9 mouse cellular contexts compared by ENCODE assay signal in genomic region chr11:114047887-114048331, GRCm38 (mm10). TPM values are rescaled to one million over a fixed set of nuclear protein-coding genes. Genes with fewer than 3 reads are reported as not detected.
DNase-seq lines count a peak whose midpoint lies in the region; ATAC-seq lines count a peak whose summit lies in the region.
"Had no signal": no experiment of that assay in that cellular context is flagged by ENCODE, and none has a peak within 500 bp of the region (broad histone marks: within the 10 kb centered on the region; RNA-seq: fewer than 3 reads in every experiment).

No protein-coding gene starts in this region.

- H3K27ac ChIP-seq in hindbrain, embryonic 14.5 days: no peak overlapping the region
- no peak overlapping the region for H3K27ac ChIP-seq in neural tube, embryonic 14.5 days (ENCODE audit: low read depth, low read length)

- no peak overlapping the region for H3K9ac ChIP-seq in hindbrain, embryonic 14.5 days
- H3K9ac ChIP-seq in neural tube, embryonic 14.5 days (replicated peaks; ENCODE audit: low read depth, low read length): 0 out of 2 replicates have a peak overlapping the region, but pooled peaks have one; percentile 21

- no peak overlapping the region for H3K4me3 ChIP-seq in hindbrain, embryonic 14.5 days (replicated peaks; ENCODE audit: low read length)
- no peak overlapping the region for H3K4me3 ChIP-seq in neural tube, embryonic 14.5 days (ENCODE audit: low read depth, low read length)

- DNase-seq in kidney, postnatal 10 days: peak; percentile 35
- DNase-seq in kidney, adult 11 months: no peak
- peak; percentile 85 for DNase-seq in embryo, embryonic 9.5 days (ENCODE audit: extremely low spot score)
- DNase-seq in hindbrain, embryonic 14.5 days (ENCODE audit: low spot score): no peak
- no peak for DNase-seq in thymus, postnatal 36 days
- DNase-seq in layer of hippocampus, postnatal 25 days (ENCODE audit: extremely low spot score in 1 of 2, low spot score in 1 of 2): no peak
- DNase-seq: heart, postnatal 10 days; spleen, adult 18-20 months had no signal

- no peak for ATAC-seq in hindbrain, embryonic 14.5 days (ENCODE audit: low FRiP score)
- no peak for ATAC-seq in neural tube, embryonic 14.5 days (ENCODE audit: low read depth)

- WGBS in hindbrain, embryonic 14.5 days: 7% methylated on average over 10 of the region's 10 CpGs
- 4% methylated on average over 10 of the region's 10 CpGs for WGBS in neural tube, embryonic 14.5 days

- H3K4me1 ChIP-seq in hindbrain, embryonic 14.5 days (replicated peaks; ENCODE audit: control insufficient read depth, insufficient read depth, low read length): peaks cover 24% of the 10 kb centered on the region; the same call in 1 of the 2 replicates
- peaks cover 18% of the 10 kb centered on the region; the same call in 1 of the 2 replicates for H3K4me1 ChIP-seq in neural tube, embryonic 14.5 days (ENCODE audit: control insufficient read depth, insufficient read depth, low read length)

- no peaks in the 10 kb centered on the region for H3K36me3 ChIP-seq in hindbrain, embryonic 14.5 days (replicated peaks; ENCODE audit: control insufficient read depth, insufficient read depth)
- H3K36me3 ChIP-seq in neural tube, embryonic 14.5 days (ENCODE audit: control insufficient read depth, insufficient read depth, low read length): no peaks in the 10 kb centered on the region

- 0 out of 2 replicates have a peak overlapping the region, but pooled peaks have one; percentile 10 for H3K4me2 ChIP-seq in hindbrain, embryonic 14.5 days (replicated peaks)
- no peak overlapping the region for H3K4me2 ChIP-seq in neural tube, embryonic 14.5 days (ENCODE audit: low read depth, low read length)

- no peaks in the 10 kb centered on the region for H3K27me3 ChIP-seq in hindbrain, embryonic 14.5 days (ENCODE audit: control insufficient read depth, insufficient read depth, low read length)
- no peaks in the 10 kb centered on the region for H3K27me3 ChIP-seq in neural tube, embryonic 14.5 days (ENCODE audit: control insufficient read depth, insufficient read depth, low read length)

- peaks cover 4% of the 10 kb centered on the region; the same call in 1 of the 2 replicates for H3K9me3 ChIP-seq in hindbrain, embryonic 14.5 days (ENCODE audit: control insufficient read depth, low read length)
- no peaks in the 10 kb centered on the region for H3K9me3 ChIP-seq in neural tube, embryonic 14.5 days (ENCODE audit: control insufficient read depth, low read length)

RNA-seq across cellular contexts. Expression of gene Sdk2, which starts 18.9 kb away (rescaled TPM):
- polyA plus RNA-seq in hindbrain, embryonic 14.5 days (2014; fragmentation: Nextera tagmentation; extraction: Ambion mirVana): 3.6 and 6.3 TPM in 2 replicates
- polyA plus RNA-seq in neural tube, embryonic 14.5 days (2014; fragmentation: Nextera tagmentation; extraction: Ambion mirVana): 4.2 and 5.0 TPM in 2 replicates
- total RNA-seq in layer of hippocampus, postnatal 25 days (2021): 10 to 100 TPM; 22.9 to 27.2 TPM

Comparison
In these comparisons a context has a peak if more than half of its experiments do, and no peak if none do; other contexts are left out.
1. DNase-seq: peak in kidney, postnatal 10 days (single experiment) and embryo, embryonic 9.5 days (single experiment); none in kidney, adult 11 months (single experiment), hindbrain, embryonic 14.5 days (single experiment), thymus, postnatal 36 days (0 of 2) and layer of hippocampus, postnatal 25 days (0 of 2).